Mouse (Mus musculus) liver, embryonic 14.5 days (tissue): ENCODE measurements at regions not wholly inside any gene's neighbourhood (a gene's known extent, or its start where the extent isn't known, plus 50 kb on each side); places are given as distances from the start of the nearest gene placed in this dataset.

ENCODE experiments used
- CTCF ChIP-seq: IDR thresholded peaks from 2 replicates; pipeline ENCODE4 v1.5.1; 2016; ENCODE audit warnings: antibody characterized with exemption, low read depth, control low read depth
- EP300 ChIP-seq: IDR thresholded peaks from 2 replicates; pipeline ENCODE4 v1.6.1; 2016; ENCODE audit warnings: antibody characterized with exemption, low read depth

- TF ChIP-seq CTCF (no peak), EP300 (no peak)
These were observed 102.0 kb downstream of the Pmp22 start for GRCm38 (mm10) chr11:63230786-63231185.
